Mouse (Mus musculus) heart, postnatal 0 days (tissue): ENCODE measurements around the gene Pde4d. TPM values are rescaled to one million over a fixed set of nuclear protein-coding genes. Genes with fewer than 3 reads are reported as not detected.

ENCODE experiments used
- ATAC-seq: fragments of 200-750 bp; cut with Nextera tagmentation; 2 replicates; pipeline ENCODE4 v1.8.0; 2017; ENCODE audit warnings: low read depth, moderate number of reproducible peaks, moderate library complexity; ENCODE audit not compliant: insufficient read depth
- DNase-seq: peaks from one replicate; pipeline ENCODE4 v3.0.0-alpha.2; 2016; ENCODE audit warnings: low spot score
- H3K27ac ChIP-seq: fragments of 300-500 bp; sonication (generic); 2 replicates; pipeline ENCODE4 v1.5.1; 2014; ENCODE audit warnings: low read depth, mild to moderate bottlenecking
- H3K27me3 ChIP-seq: fragments of 300-500 bp; sonication (generic); 2 replicates; pipeline ENCODE4 v1.6.1; 2014; ENCODE audit warnings: low read length, mixed read lengths; ENCODE audit not compliant: control insufficient read depth, insufficient read depth
- H3K36me3 ChIP-seq: fragments of 300-500 bp; sonication (generic); replicated peaks from 2 replicates; pipeline ENCODE4 v1.6.1; 2014; ENCODE audit warnings: low read length, mixed read lengths; ENCODE audit not compliant: control insufficient read depth, insufficient read depth
- H3K4me1 ChIP-seq: fragments of 300-500 bp; sonication (generic); 2 replicates; pipeline ENCODE4 v1.6.1; 2014; ENCODE audit warnings: antibody characterized with exemption; ENCODE audit not compliant: control insufficient read depth, insufficient read depth
- H3K4me2 ChIP-seq: fragments of 300-500 bp; sonication (generic); 2 replicates; pipeline ENCODE4 v1.6.1; 2014; ENCODE audit warnings: low read depth, mild to moderate bottlenecking, low read length, moderate library complexity
- H3K4me3 ChIP-seq: fragments of 300-500 bp; sonication (generic); 2 replicates; pipeline ENCODE4 v1.5.1; 2014; ENCODE audit warnings: low read depth, low read length
- H3K9ac ChIP-seq: fragments of 300-500 bp; sonication (generic); replicated peaks from 2 replicates; pipeline ENCODE4 v1.6.1; 2014; ENCODE audit warnings: low read depth, low read length, mixed read lengths
- H3K9me3 ChIP-seq: fragments of 300-500 bp; sonication (generic); replicated peaks from 2 replicates; pipeline ENCODE4 v1.6.1; 2016; ENCODE audit warnings: low read length; ENCODE audit not compliant: control insufficient read depth
- CTCF ChIP-seq: IDR thresholded peaks from 2 replicates; pipeline ENCODE4 v1.5.1; 2016; ENCODE audit warnings: antibody characterized with exemption, control low read depth, low read depth
- EP300 ChIP-seq: IDR thresholded peaks from 2 replicates; pipeline ENCODE4 v1.6.1; 2016; ENCODE audit warnings: antibody characterized with exemption, low read depth
- WGBS: fragments of 180-500 bp; shearing (Covaris S2); extraction: QIAGEN DNeasy Blood & Tissue Kit; methylation state at CpG from one replicate; pipeline ENCODE4 v1.1.7; 2014; 5-methylcytosine and 5-hydroxymethylcytosine counted together
- polyA plus RNA-seq: library from polyadenylated mRNA; unstranded; fragments of >200 nt; fragmentation: Nextera tagmentation; extraction: Ambion mirVana; gene quantifications from 2 replicates; pipeline ENCODE4 v1.2.1, GENCODE M21; 2015
- total RNA-seq: library from RNA; depleted of rRNA; stranded (reverse); fragments of >200 nt; gene quantifications from 2 replicates; pipeline ENCODE4 v1.2.3, GENCODE M21; 2014; ENCODE audit warnings: low replicate concordance

Gene Pde4d
- total and polyA plus RNA-seq, 2 experiments from 2014 or later, result 21.9 to 58.0 TPM

DNA sequence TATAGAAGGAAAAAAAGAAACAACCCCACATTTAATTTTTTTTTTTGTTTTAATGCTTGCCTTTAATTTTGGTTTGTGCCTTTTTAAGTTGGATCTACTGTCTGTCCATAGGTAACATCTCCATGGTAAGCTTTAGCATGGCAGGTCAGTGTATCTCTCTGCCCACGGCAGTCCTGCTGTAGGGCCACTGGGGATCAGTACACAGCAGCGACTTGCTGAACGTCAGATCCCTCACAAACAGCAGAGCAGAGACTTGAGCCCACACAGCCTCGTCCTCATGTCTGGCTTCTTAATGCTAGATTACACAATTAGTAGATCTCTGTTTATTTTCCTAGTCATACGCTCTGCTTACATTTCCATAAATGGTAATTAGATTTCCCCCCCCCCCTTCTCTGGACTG, 782.8 kb downstream of the Pde4d start:
- Histone ChIP-seq H3K27me3 (no peaks in the 10 kb centered on the region), H3K36me3 (no peaks in the 10 kb centered on the region), H3K9me3 (no peaks in the 10 kb centered on the region), H3K4me1 (peaks cover 11% of the 10 kb centered on the region; the same call in 1 of the 2 replicates), H3K9ac (no peak overlapping the region), H3K4me2 (peak overlapping the region; percentile 45; the same call in 1 of the 2 replicates), H3K4me3 (no peak overlapping the region), H3K27ac (peak overlapping the region; percentile 49; the same call in 1 of the 2 replicates)
- WGBS, result 59% methylated on average over 5 of the region's 5 CpGs
- DNase-seq, result no peak
- ATAC-seq, result no peak
- TF ChIP-seq EP300 (no peak), CTCF (no peak)

- no peaks in the 10 kb centered on the region for H3K9me3 ChIP-seq
- no peak overlapping the region for H3K9ac ChIP-seq
- H3K27ac ChIP-seq, result peak overlapping the region; percentile 48
- 44% methylated on average over 5 of the region's 5 CpGs for WGBS
- TF ChIP-seq EP300 (no peak), CTCF (no peak)
- no peak overlapping the region for H3K4me3 ChIP-seq
- ATAC-seq (no peak), DNase-seq (no peak)
- H3K4me1 ChIP-seq, result peaks cover 11% of the 10 kb centered on the region; the same call in 1 of the 2 replicates
- no peaks in the 10 kb centered on the region for H3K36me3 ChIP-seq
- H3K27me3 ChIP-seq, result no peaks in the 10 kb centered on the region
- no peak overlapping the region for H3K4me2 ChIP-seq
Observed at GRCm38 (mm10) chr13:109233911-109234613, 784.3 kb downstream of the Pde4d start.

DNA sequence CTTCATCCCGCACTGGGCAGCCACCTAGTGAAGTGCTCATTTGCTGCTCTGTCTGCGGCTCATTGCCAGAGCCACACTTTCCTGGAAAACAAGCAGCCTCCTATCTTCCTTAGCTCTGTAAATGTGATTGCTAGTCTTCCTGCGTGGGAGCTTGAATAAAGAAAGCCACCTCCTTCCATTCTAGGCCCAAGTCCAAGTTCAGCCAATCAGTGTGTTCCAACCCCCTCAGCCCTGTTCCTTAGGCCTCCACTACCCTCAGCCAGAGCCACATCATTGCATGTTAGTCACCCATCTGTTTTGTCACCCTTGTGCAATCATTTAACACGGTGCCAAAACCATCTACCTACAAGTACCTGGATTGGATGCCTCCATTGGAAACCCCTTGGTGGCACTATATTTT, 786.3 kb downstream of the Pde4d start:
- no peak overlapping the region for H3K4me3 ChIP-seq
- no peaks in the 10 kb centered on the region for H3K9me3 ChIP-seq
- TF ChIP-seq CTCF (no peak), EP300 (no peak)
- H3K4me2 ChIP-seq, result no peak overlapping the region
- no peak for DNase-seq
- peaks cover 5% of the 10 kb centered on the region; the same call in 1 of the 2 replicates for H3K4me1 ChIP-seq
- 49% methylated on average over 4 of the region's 4 CpGs for WGBS
- no peaks in the 10 kb centered on the region for H3K36me3 ChIP-seq
- H3K27ac ChIP-seq, result peak overlapping the region; percentile 48; the same call in 1 of the 2 replicates
- no peak overlapping the region for H3K9ac ChIP-seq
- H3K27me3 ChIP-seq, result no peaks in the 10 kb centered on the region
- no peak for ATAC-seq

GRCm38 (mm10) chr13:109238670-109239069, 788.9 kb downstream of the Pde4d start:
- Histone ChIP-seq H3K36me3 (no peaks in the 10 kb centered on the region), H3K27ac (peak overlapping the region; percentile 72)
- no peak for ATAC-seq

DNA sequence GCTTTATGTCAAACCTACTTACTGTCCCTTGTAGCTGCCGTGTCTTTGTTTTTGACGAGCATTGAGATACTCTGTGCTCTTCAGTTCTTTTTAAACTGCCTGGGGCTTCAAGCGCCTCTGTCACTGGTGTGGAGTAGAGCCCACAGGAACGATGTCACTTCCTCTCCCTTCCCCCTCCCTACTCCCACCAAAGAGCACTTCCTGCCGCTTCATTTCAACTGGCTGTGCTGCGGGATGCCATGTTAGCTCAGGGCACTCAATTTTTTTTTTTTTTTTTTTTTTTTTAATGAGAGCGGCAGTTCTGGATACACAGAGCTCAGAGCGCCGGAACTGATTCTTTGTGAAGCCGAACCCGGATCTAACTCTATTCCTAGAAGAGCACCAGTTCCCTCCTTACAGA, 789.5 kb downstream of the Pde4d start:
- peak; percentile 82 for DNase-seq
- ATAC-seq, result peak; percentile 84
- Histone ChIP-seq H3K27me3 (no peaks in the 10 kb centered on the region), H3K4me2 (peak overlapping the region; percentile 30; the same call in 1 of the 2 replicates), H3K4me3 (no peak overlapping the region), H3K27ac (peak overlapping the region; percentile 72), H3K4me1 (peaks cover 4% of the 10 kb centered on the region; the same call in 1 of the 2 replicates), H3K36me3 (no peaks in the 10 kb centered on the region), H3K9me3 (no peaks in the 10 kb centered on the region), H3K9ac (no peak overlapping the region)
- WGBS, result 57% methylated on average over 11 of the region's 11 CpGs
- TF ChIP-seq EP300 (no peak), CTCF (no peak)

More at GRCm38 (mm10) chr13:109238670-109239069, 788.9 kb downstream of the Pde4d start:
- no peak overlapping the region for H3K4me3 ChIP-seq
- H3K4me1 ChIP-seq, result peaks cover 4% of the 10 kb centered on the region; the same call in 1 of the 2 replicates
- no peak overlapping the region for H3K9ac ChIP-seq
- no peaks in the 10 kb centered on the region for H3K27me3 ChIP-seq
- 53% methylated on average over 4 of the region's 4 CpGs for WGBS
- TF ChIP-seq CTCF (no peak), EP300 (no peak)
- H3K4me2 ChIP-seq, result no peak overlapping the region; the same call in 1 of the 2 replicates
- no peak for DNase-seq
- H3K9me3 ChIP-seq, result no peaks in the 10 kb centered on the region
